Mouse (Mus musculus): ENCODE data around the gene Nphs1. TPM values are rescaled to one million over a fixed set of nuclear protein-coding genes. Genes with fewer than 3 reads are reported as not detected.
A peak's percentile ranks its signal among the peaks of the same experiment; 100 is the strongest.

Nphs1 gene
- total and polyA plus RNA-seq, 3 experiments, result 1.0 to 2.4 TPM; not detected in 1

- Histone ChIP-seq H3K27me3 (replicated peaks) (peaks cover 69% of the 10 kb centered on the region), H3K27ac (ENCODE audit: insufficient read depth, low read depth) (no peak overlapping the region), H3K36me3 (replicated peaks in 1 of 2; ENCODE audit: control insufficient read depth in 1 of 2, insufficient read depth in 1 of 2, low read length in 1 of 2) (no peaks in the 10 kb centered on the region), H3K9ac (ENCODE audit: insufficient read depth, low read depth) (no peak overlapping the region), H3K9me3 (replicated peaks; ENCODE audit: low read length) (peaks cover 14% of the 10 kb centered on the region), H3K4me2 (ENCODE audit: insufficient read depth, low read depth, poor library complexity, severe bottlenecking) (no peak overlapping the region), H3K79me2 (replicated peaks; ENCODE audit: control insufficient read depth, extremely low read depth, insufficient read depth, poor library complexity, severe bottlenecking) (no peaks in the 10 kb centered on the region; the same call in 1 of the 2 replicates), H3K4me1 (ENCODE audit: control insufficient read depth in 1 of 2, insufficient read depth in 2 of 2) (no peaks in the 10 kb centered on the region), H3K4me3 (replicated peaks in 1 of 3; ENCODE audit: low read depth in 2 of 3, low read length in 2 of 3, poor library complexity in 1 of 3) (no peak overlapping the region)
- dilution Hi-C loops (cut with MboI; ENCODE audit: extremely low pct_ligation_motif_present, extremely low pct_unique_long_range_greater_than_20kb, low sequenced_read_pairs) (no loop called here), in situ Hi-C loops (cut with MboI; ENCODE audit: low pct_ligation_motif_present, low pct_unique_long_range_greater_than_20kb, low sequenced_read_pairs) (loop anchor here (10.0 kb wide), 1 partner anchor 46 kb away; the partner anchor contains the start of gene Aplp1)
- TF ChIP-seq ETS1 (conservative IDR thresholded peaks at IDR 0.05; ENCODE audit: low read depth, low read length), result no peak
- TF ChIP-seq MAZ (IDR thresholded peaks at IDR 0.05; ENCODE audit: low read depth, low read length), result no peak
- no peak for TF ChIP-seq USF1 (IDR thresholded peaks at IDR 0.05; ENCODE audit: low read depth, low read length)
- no peak for TF ChIP-seq ELF1 (IDR thresholded peaks at IDR 0.05; ENCODE audit: low read depth, low read length)
- no peak for TF ChIP-seq MAFK (IDR thresholded peaks at IDR 0.05; ENCODE audit: insufficient replicate concordance, low read length)
- TF ChIP-seq NELFE (IDR thresholded peaks at IDR 0.05; ENCODE audit: low read depth, low read length), result no peak
- no peak for TF ChIP-seq GABPA (IDR thresholded peaks at IDR 0.05; ENCODE audit: insufficient replicate concordance, low read depth, low read length)
- no peak for TF ChIP-seq TBP (conservative IDR thresholded peaks at IDR 0.05; ENCODE audit: low read depth, low read length)
- TF ChIP-seq CTCF (conservative IDR thresholded peaks at IDR 0.05 in 1 of 2, IDR thresholded peaks at IDR 0.05 in 1 of 2; ENCODE audit: low read depth in 2 of 2, low read length in 2 of 2), result peak in 1 of 2 experiments; percentile 32; a peak in 1 of 4 replicates
- no peak for TF ChIP-seq PAX5 (IDR thresholded peaks at IDR 0.05; ENCODE audit: low read length)
- no peak for TF ChIP-seq USF2 (conservative IDR thresholded peaks at IDR 0.05; ENCODE audit: low read depth, low read length)
- no peak for TF ChIP-seq JUND (conservative IDR thresholded peaks at IDR 0.05; ENCODE audit: low read depth, low read length)
- peak; percentile 14 for TF ChIP-seq SMC3 (IDR thresholded peaks at IDR 0.05; ENCODE audit: low read depth, low read length)
- no peak for DNase-seq (ENCODE audit: extremely low read depth)
Observed at GRCm38 (mm10) chr7:30490957-30491307, 32.8 kb downstream of the Nphs1 start.

- no peak overlapping the region for H3K27ac ChIP-seq (ENCODE audit: insufficient read depth, low read depth)
- peaks cover 55% of the 10 kb centered on the region for H3K27me3 ChIP-seq (replicated peaks)
- dilution Hi-C loops (cut with MboI; ENCODE audit: extremely low pct_ligation_motif_present, extremely low pct_unique_long_range_greater_than_20kb, low sequenced_read_pairs) (no loop called here), in situ Hi-C loops (cut with MboI; ENCODE audit: low pct_ligation_motif_present, low pct_unique_long_range_greater_than_20kb, low sequenced_read_pairs) (loop anchor here (10.0 kb wide), 1 partner anchor 48 kb away; the partner anchor contains the start of gene Aplp1)
- H3K36me3 ChIP-seq (replicated peaks in 1 of 2; ENCODE audit: control insufficient read depth in 1 of 2, insufficient read depth in 1 of 2, low read length in 1 of 2), result no peaks in the 10 kb centered on the region
- DNase-seq (ENCODE audit: extremely low read depth), result peak; percentile 73
- no peak overlapping the region for H3K9ac ChIP-seq (ENCODE audit: insufficient read depth, low read depth)
- no peak overlapping the region for H3K4me2 ChIP-seq (ENCODE audit: insufficient read depth, low read depth, poor library complexity, severe bottlenecking)
- TF ChIP-seq USF1 (IDR thresholded peaks at IDR 0.05; ENCODE audit: low read depth, low read length) (no peak), SMC3 (IDR thresholded peaks at IDR 0.05; ENCODE audit: low read depth, low read length) (peak; percentile 60), CTCF (conservative IDR thresholded peaks at IDR 0.05 in 1 of 2, IDR thresholded peaks at IDR 0.05 in 1 of 2; ENCODE audit: low read depth in 2 of 2, low read length in 2 of 2) (peak; percentile 76 to 83), MEF2A (IDR thresholded peaks at IDR 0.05; ENCODE audit: borderline replicate concordance, low read depth, low read length) (no peak), RAD21 (IDR thresholded peaks at IDR 0.05; ENCODE audit: low read depth, low read length) (peak; percentile 52), MYC (IDR thresholded peaks at IDR 0.05; ENCODE audit: low read depth, low read length) (no peak)
- H3K9me3 ChIP-seq (replicated peaks; ENCODE audit: low read length), result peaks cover 11% of the 10 kb centered on the region
- no peak overlapping the region for H3K4me3 ChIP-seq (replicated peaks in 1 of 3; ENCODE audit: low read depth in 2 of 3, low read length in 2 of 3, poor library complexity in 1 of 3)
- H3K4me1 ChIP-seq (ENCODE audit: control insufficient read depth in 1 of 2, insufficient read depth in 2 of 2), result no peaks in the 10 kb centered on the region
- H3K79me2 ChIP-seq (replicated peaks; ENCODE audit: control insufficient read depth, extremely low read depth, insufficient read depth, poor library complexity, severe bottlenecking), result no peaks in the 10 kb centered on the region; the same call in 1 of the 2 replicates
Observed at GRCm38 (mm10) chr7:30492765-30493164, 34.6 kb downstream of the Nphs1 start.

Data from CH12.LX (cell line).